Comparison of ENCODE assay signal across 24 mouse cellular contexts in the genomic region with DNA sequence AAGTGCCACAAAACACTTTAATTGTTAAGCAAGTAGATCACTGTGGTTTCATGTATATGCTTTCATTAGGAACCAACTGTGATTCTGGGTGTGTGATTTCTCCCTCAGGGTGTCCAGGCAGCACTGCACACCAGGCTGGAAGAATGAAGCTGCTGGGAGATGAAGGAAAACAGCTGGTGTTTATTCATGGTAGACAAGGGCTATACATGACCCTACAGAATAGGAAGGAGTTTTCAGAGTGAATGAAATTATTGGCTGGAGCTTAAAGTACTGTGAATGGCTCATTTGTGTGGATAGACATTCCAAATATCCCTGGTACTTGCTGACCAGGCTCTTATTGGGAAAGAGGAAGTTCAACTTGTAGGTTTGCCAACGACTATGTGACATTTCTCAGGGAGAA.
DNase-seq lines count a peak whose midpoint lies in the region; ATAC-seq and TF ChIP-seq lines count a peak whose summit lies in the region.
"Had no signal": no experiment of that assay in that cellular context is flagged by ENCODE, and none has a peak within 500 bp of the region (broad histone marks: within the 10 kb centered on the region; RNA-seq: fewer than 3 reads in every experiment).

No protein-coding gene starts in this region.

- no peak overlapping the region for H3K9ac ChIP-seq in kidney, embryonic 15.5 days
- no peak overlapping the region for H3K9ac ChIP-seq in lung, embryonic 14.5 days
- H3K9ac ChIP-seq in lung, postnatal 0 days (replicated peaks; ENCODE audit: low read depth) = no peak overlapping the region
- H3K9ac ChIP-seq: forebrain, postnatal 0 days; hindbrain, embryonic 12.5 days; hindbrain, embryonic 15.5 days had no signal

- no peaks in the 10 kb centered on the region for H3K36me3 ChIP-seq in kidney, embryonic 15.5 days
- H3K36me3 ChIP-seq in lung, embryonic 14.5 days (ENCODE audit: insufficient read depth) = no peaks in the 10 kb centered on the region
- no peaks in the 10 kb centered on the region for H3K36me3 ChIP-seq in lung, postnatal 0 days (ENCODE audit: insufficient read depth, low read length)
- H3K36me3 ChIP-seq: forebrain, embryonic 10.5 days; hindbrain, embryonic 12.5 days; hindbrain, embryonic 15.5 days had no signal

- H3K27me3 ChIP-seq in kidney, embryonic 15.5 days = no peaks in the 10 kb centered on the region
- H3K27me3 ChIP-seq in lung, embryonic 14.5 days (ENCODE audit: insufficient read depth, low read length) = no peaks in the 10 kb centered on the region
- H3K27me3 ChIP-seq in lung, postnatal 0 days (replicated peaks; ENCODE audit: insufficient read depth, low read length) = no peaks in the 10 kb centered on the region
- H3K27me3 ChIP-seq: hindbrain, embryonic 12.5 days; hindbrain, embryonic 15.5 days; Patski had no signal

- no peak overlapping the region for H3K4me2 ChIP-seq in kidney, embryonic 15.5 days
- H3K4me2 ChIP-seq in lung, embryonic 14.5 days = no peak overlapping the region
- H3K4me2 ChIP-seq in lung, postnatal 0 days (replicated peaks; ENCODE audit: low read depth, low read length) = no peak overlapping the region
- H3K4me2 ChIP-seq: heart, embryonic 11.5 days; hindbrain, embryonic 12.5 days; hindbrain, embryonic 15.5 days had no signal

- no peak for TF ChIP-seq EP300 in lung, postnatal 0 days (IDR thresholded peaks at IDR 0.05)

- ATAC-seq in kidney, embryonic 15.5 days (replicated peaks; ENCODE audit: low FRiP score) = peak; percentile 54; the same call in 1 of the 2 replicates
- peak; percentile 81; the same call in 1 of the 2 replicates for ATAC-seq in lung, embryonic 14.5 days (ENCODE audit: insufficient read depth)
- ATAC-seq in lung, postnatal 0 days = no peak
- ATAC-seq: CD4-positive, CD25-positive, alpha-beta regulatory T cell, adult 4 months; forebrain, embryonic 14.5 days; forebrain, postnatal 0 days; Patski had no signal

- no peaks in the 10 kb centered on the region for H3K9me3 ChIP-seq in kidney, embryonic 15.5 days (replicated peaks)
- no peaks in the 10 kb centered on the region for H3K9me3 ChIP-seq in lung, embryonic 14.5 days (ENCODE audit: low read depth, low read length)
- no peaks in the 10 kb centered on the region for H3K9me3 ChIP-seq in lung, postnatal 0 days (ENCODE audit: low read length)
- H3K9me3 ChIP-seq: forebrain, embryonic 10.5 days; hindbrain, embryonic 12.5 days; hindbrain, embryonic 15.5 days had no signal

- H3K4me3 ChIP-seq in kidney, embryonic 15.5 days (replicated peaks) = no peak overlapping the region
- H3K4me3 ChIP-seq in lung, embryonic 14.5 days (ENCODE audit: low read depth, low read length) = no peak overlapping the region
- no peak overlapping the region for H3K4me3 ChIP-seq in lung, postnatal 0 days (ENCODE audit: low read depth, low read length)
- H3K4me3 ChIP-seq: forebrain, embryonic 10.5 days; gastrocnemius, adult 2 months; hindbrain, embryonic 12.5 days; hindbrain, embryonic 15.5 days had no signal

- no peak for DNase-seq in kidney, postnatal 4 days
- DNase-seq in lung, embryonic 14.5 days = peak; percentile 56
- no peak for DNase-seq in lung, postnatal 4 days
- peak; percentile 24 for DNase-seq in lung, postnatal 0 days (ENCODE audit: low spot score)
- no peak for DNase-seq in lung, postnatal 36 days
- peak; percentile 30 for DNase-seq in Muller cell, postnatal 12 days (ENCODE audit: inconsistent ontology term)
- DNase-seq in natural killer cell, adult 2 months (ENCODE audit: low spot score in 2 of 2) = no peak
- DNase-seq: adrenal gland, postnatal 10 days; adrenal gland, postnatal 36 days; cerebellum, adult 18-20 months; cerebellum, adult 9-10 months; cerebellum, postnatal 14 days; forebrain, postnatal 0 days; gastrocnemius, adult 2 months; gastrocnemius, postnatal 14 days; heart, adult 11 months had no signal

- no peaks in the 10 kb centered on the region for H3K4me1 ChIP-seq in kidney, embryonic 15.5 days
- no peaks in the 10 kb centered on the region for H3K4me1 ChIP-seq in lung, embryonic 14.5 days (ENCODE audit: insufficient read depth)
- H3K4me1 ChIP-seq in lung, postnatal 0 days (ENCODE audit: insufficient read depth, low read depth, low read length) = no peaks in the 10 kb centered on the region
- H3K4me1 ChIP-seq: forebrain, embryonic 10.5 days; hindbrain, embryonic 12.5 days; hindbrain, embryonic 15.5 days had no signal

- no peak overlapping the region for H3K27ac ChIP-seq in kidney, embryonic 15.5 days
- H3K27ac ChIP-seq in lung, embryonic 14.5 days (ENCODE audit: low read depth) = no peak overlapping the region
- H3K27ac ChIP-seq in lung, postnatal 0 days (ENCODE audit: low read length) = no peak overlapping the region
- H3K27ac ChIP-seq: forebrain, embryonic 10.5 days; gastrocnemius, adult 2 months; hindbrain, embryonic 12.5 days; hindbrain, embryonic 15.5 days had no signal

- WGBS in kidney, embryonic 15.5 days = 29% methylated on average over 1 of the region's 1 CpGs
- 38% methylated on average over 1 of the region's 1 CpGs for WGBS in lung, embryonic 14.5 days
- 13% methylated on average over 1 of the region's 1 CpGs for WGBS in lung, postnatal 0 days

- TF ChIP-seq CTCF in lung, embryonic 14.5 days (IDR thresholded peaks at IDR 0.05; ENCODE audit: low read depth) = no peak
- TF ChIP-seq CTCF in lung, postnatal 0 days (IDR thresholded peaks at IDR 0.05) = no peak

Comparison
In these comparisons a context has a peak if more than half of its experiments do, and no peak if none do; other contexts are left out.
1. DNase-seq: peak in lung, embryonic 14.5 days (single experiment), lung, postnatal 0 days (single experiment) and Muller cell, postnatal 12 days (single experiment); none in kidney, postnatal 4 days (0 of 2), lung, postnatal 4 days (0 of 2), lung, postnatal 36 days (single experiment) and natural killer cell, adult 2 months (0 of 2).